Mouse (Mus musculus) limb, embryonic 10.5 days (tissue): Measurements from ENCODE around the gene Tex14. TPM values are rescaled to one million over a fixed set of nuclear protein-coding genes. Genes with fewer than 3 reads are reported as not detected.

ENCODE experiments used
- polyA plus RNA-seq: library from polyadenylated mRNA; unstranded; fragments of >200 nt; fragmentation: Nextera tagmentation; extraction: Ambion mirVana; gene quantifications from 2 replicates; pipeline ENCODE4 v1.2.1, GENCODE M21; 2016

Tex14 gene
- polyA plus RNA-seq, 1 experiment from 2014 or later, result 0.16 TPM

Other genes with a start within 250 kb of the Tex14 start
- 2.2 and 2.4 TPM in 2 replicates for gene Ppm1e, start 46.0 kb upstream of the Tex14 start, polyA plus RNA-seq
- 11.5 and 15.4 TPM in 2 replicates for gene Rad51c, start 111 bp upstream of the Tex14 start, polyA plus RNA-seq
- gene Gm11492, start 161.6 kb downstream of the Tex14 start, polyA plus RNA-seq, result not detected in 2 replicates
- 4.8 and 6.0 TPM in 2 replicates for gene Sept4, start 163.8 kb downstream of the Tex14 start, polyA plus RNA-seq
- 68.3 and 69.0 TPM in 2 replicates for gene Mtmr4, start 187.1 kb downstream of the Tex14 start, polyA plus RNA-seq
- gene Hsf5, start 212.1 kb downstream of the Tex14 start, polyA plus RNA-seq, result 0.26 and 0.34 TPM in 2 replicates